Mouse (Mus musculus) MEL (cell line): ENCODE results near the gene Vpreb1. TPM values are rescaled to one million over a fixed set of nuclear protein-coding genes. Genes with fewer than 3 reads are reported as not detected.

Experiments used
- DNase-seq: peaks from one replicate; pipeline ENCODE4 v3.0.0; 2011; ENCODE audit warnings: low read depth, low spot score
- H3K27ac ChIP-seq: 2 replicates; pipeline ENCODE4 v1.5.1; 2012; ENCODE audit warnings: low read depth, mild to moderate bottlenecking, control low read depth, low read length, moderate library complexity; ENCODE audit not compliant: control insufficient read depth
- H3K27me3 ChIP-seq, 2 experiments: fragments of 150-350 bp in 1 of 2; sonication (generic) in 1 of 2; 2 replicates each; pipeline ENCODE4 v1.6.1; 2012; ENCODE audit warnings: low read length in 2 of 2, mild to moderate bottlenecking in 2 of 2, improper control_type of control experiment in 1 of 2, moderate library complexity in 1 of 2; ENCODE audit not compliant: insufficient read depth in 2 of 2, control insufficient read depth in 1 of 2
- H3K36me3 ChIP-seq, 2 experiments: 2 replicates each; pipeline ENCODE4 v1.6.1; 2012 to 2014; ENCODE audit warnings: low read length in 2 of 2, improper control_type of control experiment in 1 of 2, inconsistent platforms in 1 of 2, mild to moderate bottlenecking in 1 of 2; ENCODE audit not compliant: insufficient read depth in 2 of 2, control insufficient read depth in 1 of 2
- H3K4me1 ChIP-seq, 2 experiments: fragments of 150-350 bp in 1 of 2; sonication (generic) in 1 of 2; 2 replicates each; pipeline ENCODE4 v1.6.1; 2012; ENCODE audit warnings: low read length in 2 of 2, improper control_type of control experiment in 1 of 2, mild to moderate bottlenecking in 1 of 2; ENCODE audit not compliant: insufficient read depth in 2 of 2, control insufficient read depth in 1 of 2
- H3K4me3 ChIP-seq, 2 experiments: fragments of 150-350 bp in 1 of 2; sonication (generic) in 1 of 2; 2 replicates each; pipeline ENCODE4 v1.5.1; 2012; ENCODE audit warnings: low read depth in 2 of 2, low read length in 2 of 2, mild to moderate bottlenecking in 2 of 2, moderate library complexity in 2 of 2, control low read depth in 1 of 2, improper control_type of control experiment in 1 of 2; ENCODE audit not compliant: control insufficient read depth in 1 of 2, insufficient read depth in 1 of 2
- H3K79me2 ChIP-seq: 2 replicates; pipeline ENCODE4 v1.6.1; 2012; ENCODE audit warnings: mild to moderate bottlenecking, low read length, moderate library complexity; ENCODE audit not compliant: control insufficient read depth, poor library complexity, insufficient read depth
- H3K9ac ChIP-seq: 2 replicates; pipeline ENCODE4 v1.6.1; 2012; ENCODE audit warnings: low read depth, mild to moderate bottlenecking, control low read depth, low read length, moderate library complexity; ENCODE audit not compliant: control insufficient read depth, poor library complexity, severe bottlenecking
- H3K9me3 ChIP-seq: fragments of 150-350 bp; sonication (generic); replicated peaks from 2 replicates; pipeline ENCODE4 v1.6.1; 2012; ENCODE audit warnings: mild to moderate bottlenecking, low read length, improper control_type of control experiment, moderate library complexity; ENCODE audit not compliant: insufficient read depth
- BHLHE40 ChIP-seq: IDR thresholded peaks from 2 replicates; pipeline ENCODE4 v1.6.1; 2012; ENCODE audit warnings: low read depth, mild to moderate bottlenecking, inconsistent platforms, low read length, improper control_type of control experiment, borderline replicate concordance
- CHD2 ChIP-seq: IDR thresholded peaks from 2 replicates; pipeline ENCODE4 v1.6.1; 2011; ENCODE audit warnings: low read length, improper control_type of control experiment
- CTCF ChIP-seq, 3 experiments: IDR thresholded peaks in 2 of 3; conservative IDR thresholded peaks in 1 of 3; 2 replicates each; pipeline ENCODE4 v1.5.1; 2011 to 2012; ENCODE audit warnings: low read length in 3 of 3, low read depth in 2 of 3, mild to moderate bottlenecking in 2 of 3, improper control_type of control experiment in 1 of 3, inconsistent platforms in 1 of 3, mixed read lengths in 1 of 3, moderate library complexity in 1 of 3; ENCODE audit not compliant: control insufficient read depth in 1 of 3, insufficient read depth in 1 of 3, poor library complexity in 1 of 3, severe bottlenecking in 1 of 3
- E2F4 ChIP-seq: IDR thresholded peaks from 2 replicates; pipeline ENCODE4 v1.6.1; 2011; ENCODE audit warnings: low read depth, low read length, improper control_type of control experiment, borderline replicate concordance
- ELF1 ChIP-seq: IDR thresholded peaks from 2 replicates; pipeline ENCODE4 v1.6.1; 2014; ENCODE audit warnings: low read depth, mild to moderate bottlenecking, inconsistent platforms, low read length, improper control_type of control experiment, moderate library complexity
- EP300 ChIP-seq, 2 experiments: IDR thresholded peaks; 2 replicates each; pipeline ENCODE4 v1.6.1; 2011; ENCODE audit warnings: improper control_type of control experiment in 2 of 2, low read length in 2 of 2, low read depth in 1 of 2, mild to moderate bottlenecking in 1 of 2
- GABPA ChIP-seq: IDR thresholded peaks from 2 replicates; pipeline ENCODE4 v1.6.1; 2012; ENCODE audit warnings: low read depth, mild to moderate bottlenecking, inconsistent platforms, low read length, improper control_type of control experiment, moderate library complexity
- JUND ChIP-seq: IDR thresholded peaks from 2 replicates; pipeline ENCODE4 v1.6.1; 2011; ENCODE audit warnings: low read depth, mild to moderate bottlenecking, improper control_type of control experiment, low read length
- KAT2A ChIP-seq: conservative IDR thresholded peaks from 2 replicates; pipeline ENCODE4 v1.6.1; 2012; ENCODE audit warnings: low read depth, low read length, improper control_type of control experiment, inconsistent platforms
- MAFK ChIP-seq: IDR thresholded peaks from 2 replicates; pipeline ENCODE4 v1.6.1; 2011; ENCODE audit warnings: low read depth, mild to moderate bottlenecking, low read length, improper control_type of control experiment, borderline replicate concordance
- MAX ChIP-seq: IDR thresholded peaks from 2 replicates; pipeline ENCODE4 v1.6.1; 2011; ENCODE audit warnings: low read length, improper control_type of control experiment
- MYB ChIP-seq: IDR thresholded peaks from 2 replicates; pipeline ENCODE4 v1.6.1; 2011; ENCODE audit warnings: mild to moderate bottlenecking, low read depth, low read length, improper control_type of control experiment
- RAD21 ChIP-seq: IDR thresholded peaks from 2 replicates; pipeline ENCODE4 v1.6.1; 2011; ENCODE audit warnings: mild to moderate bottlenecking, low read depth, low read length, improper control_type of control experiment
- RCOR1 ChIP-seq: IDR thresholded peaks from 2 replicates; pipeline ENCODE4 v1.6.1; 2012; ENCODE audit warnings: low read depth, mild to moderate bottlenecking, inconsistent platforms, low read length, improper control_type of control experiment
- SIN3A ChIP-seq: IDR thresholded peaks from 2 replicates; pipeline ENCODE4 v1.6.1; 2012; ENCODE audit warnings: low read length, improper control_type of control experiment, inconsistent platforms
- SMC3 ChIP-seq: IDR thresholded peaks from 2 replicates; pipeline ENCODE4 v1.6.1; 2011; ENCODE audit warnings: low read depth, low read length, improper control_type of control experiment
- TAL1 ChIP-seq: IDR thresholded peaks from 2 replicates; pipeline ENCODE4 v1.6.1; 2012; ENCODE audit warnings: mild to moderate bottlenecking, inconsistent platforms, low read length, moderate library complexity, mixed read lengths
- TBP ChIP-seq: IDR thresholded peaks from 2 replicates; pipeline ENCODE4 v1.8.0; 2011; ENCODE audit warnings: low read depth, low read length, improper control_type of control experiment
- TCF12 ChIP-seq: IDR thresholded peaks from 2 replicates; pipeline ENCODE4 v1.6.1; 2014; ENCODE audit warnings: low read depth, mild to moderate bottlenecking, inconsistent platforms, low read length, improper control_type of control experiment, moderate library complexity
- UBTF ChIP-seq: IDR thresholded peaks from 2 replicates; pipeline ENCODE4 v1.6.1; 2012; ENCODE audit warnings: low read depth, mild to moderate bottlenecking, inconsistent platforms, low read length, improper control_type of control experiment, moderate library complexity, borderline replicate concordance; ENCODE audit not compliant: insufficient read depth
- USF1 ChIP-seq: IDR thresholded peaks from 2 replicates; pipeline ENCODE4 v1.6.1; 2014; ENCODE audit warnings: low read depth, mild to moderate bottlenecking, inconsistent platforms, low read length, improper control_type of control experiment, moderate library complexity
- USF2 ChIP-seq, 2 experiments: IDR thresholded peaks; 2 replicates each; pipeline ENCODE4 v1.6.1; 2011 to 2012; ENCODE audit warnings: improper control_type of control experiment in 2 of 2, low read length in 2 of 2, borderline replicate concordance in 1 of 2, inconsistent platforms in 1 of 2, low read depth in 1 of 2, mild to moderate bottlenecking in 1 of 2; ENCODE audit not compliant: insufficient read depth in 1 of 2
- ZC3H11A ChIP-seq: IDR thresholded peaks from 2 replicates; pipeline ENCODE4 v1.6.1; 2012; ENCODE audit warnings: low read depth, mild to moderate bottlenecking, inconsistent platforms, low read length, improper control_type of control experiment
- ZKSCAN1 ChIP-seq: IDR thresholded peaks from 2 replicates; pipeline ENCODE4 v1.6.1; 2012; ENCODE audit warnings: low read depth, mild to moderate bottlenecking, inconsistent platforms, low read length, improper control_type of control experiment, moderate library complexity
- ZMIZ1 ChIP-seq: IDR thresholded peaks from 2 replicates; pipeline ENCODE4 v1.6.1; 2012; ENCODE audit warnings: low read depth, mild to moderate bottlenecking, inconsistent platforms, low read length, improper control_type of control experiment, moderate library complexity
- polyA plus RNA-seq, 2 experiments: library from polyadenylated mRNA; stranded (reverse) in 1 of 2; unstranded in 1 of 2; fragments of >175 nt in 1 of 2; fragments of >200 nt in 1 of 2; gene quantifications; 2 replicates each; pipeline versions ENCODE4 v1.2.1 to v1.2.4; 2012; ENCODE audit warnings: low replicate concordance in 2 of 2, low read depth in 1 of 2; ENCODE audit not compliant: insufficient read length in 2 of 2, insufficient read depth in 1 of 2, missing spikeins in 1 of 2
- total RNA-seq: library from RNA; depleted of rRNA; stranded (reverse); fragments of 300-350 nt; gene quantifications from 2 replicates; pipeline ENCODE4 v1.2.3, GENCODE M21; 2012

Gene Vpreb1
- total and polyA plus RNA-seq, 3 experiments = 0.33 TPM; not detected in 2

- no peaks in the 10 kb centered on the region for H3K9me3 ChIP-seq
- peaks cover 0 to 1% of the 10 kb centered on the region in 2 experiments; a peak in 1 of 4 replicates for H3K27me3 ChIP-seq
- no peaks in the 10 kb centered on the region; a peak in 1 of 4 replicates for H3K4me1 ChIP-seq
- H3K9ac ChIP-seq = peak overlapping the region; percentile 29; the same call in 1 of the 2 replicates
- H3K27ac ChIP-seq = no peak overlapping the region
- no peaks in the 10 kb centered on the region for H3K36me3 ChIP-seq
- TF ChIP-seq SMC3 (peak; percentile 77), ZC3H11A (peak; percentile 58), KAT2A (no peak), CTCF (IDR thresholded peaks at IDR 0.05 in 2 of 3, conservative IDR thresholded peaks at IDR 0.05 in 1 of 3; ENCODE audit: control insufficient read depth in 1 of 3, insufficient read depth in 1 of 3, low read depth in 2 of 3, low read length in 3 of 3, poor library complexity in 1 of 3, severe bottlenecking in 1 of 3) (peak; percentile 60 to 83 (median 83)), MYB (no peak), TBP (no peak), RAD21 (peak; percentile 82)
- DNase-seq = peak; percentile 77
- no peaks in the 10 kb centered on the region for H3K79me2 ChIP-seq
- no peak overlapping the region for H3K4me3 ChIP-seq
These were observed 15.8 kb downstream of the Vpreb1 start for GRCm38 (mm10) chr16:16854836-16855235.

DNA sequence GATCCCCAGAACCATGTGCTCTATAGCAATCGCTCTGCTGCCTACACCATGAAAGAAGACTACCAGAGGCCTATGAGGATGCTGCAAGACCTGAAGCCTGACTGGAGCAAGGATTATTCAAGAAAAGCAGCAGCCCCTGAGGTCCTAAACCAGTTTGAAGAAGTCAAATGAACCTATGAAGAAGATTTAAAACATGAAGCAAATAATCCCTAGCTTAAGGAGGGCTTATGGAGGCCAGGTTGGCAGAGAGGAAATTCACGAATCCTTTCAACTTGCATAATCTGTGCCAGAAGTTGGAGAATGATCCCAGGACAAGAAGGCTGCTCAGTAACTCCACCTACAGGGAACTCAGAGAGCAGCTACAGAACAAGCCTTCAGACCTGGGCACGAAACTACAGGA lies 18.2 kb downstream of the Vpreb1 start:
- H3K4me1 ChIP-seq = no peaks in the 10 kb centered on the region; a peak in 1 of 4 replicates

GRCm38 (mm10) chr16:16849196-16849595 lies 21.4 kb downstream of the Vpreb1 start:
- Histone ChIP-seq H3K4me1 (no peaks in the 10 kb centered on the region), H3K4me3 (no peak overlapping the region), H3K79me2 (no peaks in the 10 kb centered on the region), H3K9me3 (no peaks in the 10 kb centered on the region), H3K27me3 (no peaks in the 10 kb centered on the region), H3K9ac (no peak overlapping the region), H3K36me3 (no peaks in the 10 kb centered on the region), H3K27ac (no peak overlapping the region)
- TF ChIP-seq CTCF (IDR thresholded peaks at IDR 0.05 in 2 of 3, conservative IDR thresholded peaks at IDR 0.05 in 1 of 3; ENCODE audit: control insufficient read depth in 1 of 3, insufficient read depth in 1 of 3, low read depth in 2 of 3, low read length in 3 of 3, poor library complexity in 1 of 3, severe bottlenecking in 1 of 3) (peak in 1 of 3 experiments; percentile 28; a peak in 2 of 6 replicates), ZKSCAN1 (no peak), TCF12 (no peak), BHLHE40 (no peak), E2F4 (no peak)
- DNase-seq = peak; percentile 29

More for the DNA sequence above, 18.2 kb downstream of the Vpreb1 start:
- H3K4me3 ChIP-seq = no peak overlapping the region
- no peaks in the 10 kb centered on the region for H3K27me3 ChIP-seq
- H3K79me2 ChIP-seq = no peaks in the 10 kb centered on the region
- no peaks in the 10 kb centered on the region for H3K9me3 ChIP-seq
- no peaks in the 10 kb centered on the region for H3K36me3 ChIP-seq
- H3K9ac ChIP-seq = no peak overlapping the region
- TF ChIP-seq USF2 (IDR thresholded peaks at IDR 0.05; ENCODE audit: borderline replicate concordance in 1 of 2, insufficient read depth in 1 of 2, low read depth in 1 of 2, low read length in 2 of 2) = no peak
- TF ChIP-seq MAFK = no peak
- TF ChIP-seq USF1 = no peak
- TF ChIP-seq SIN3A = no peak
- TF ChIP-seq EP300 (IDR thresholded peaks at IDR 0.05; ENCODE audit: low read depth in 1 of 2, low read length in 2 of 2) = no peak
- no peak for TF ChIP-seq TAL1
- no peak for TF ChIP-seq ELF1
- TF ChIP-seq JUND = no peak
- TF ChIP-seq GABPA = no peak
- no peak for TF ChIP-seq ZC3H11A
- TF ChIP-seq RCOR1 = no peak
- no peak for TF ChIP-seq CHD2
- TF ChIP-seq UBTF = no peak
- TF ChIP-seq TCF12 = no peak
- TF ChIP-seq ZMIZ1 = no peak
- TF ChIP-seq MAX = no peak
- TF ChIP-seq ZKSCAN1 = no peak
- TF ChIP-seq KAT2A = no peak
- no peak for DNase-seq
- no peak overlapping the region for H3K27ac ChIP-seq
